Mouse (Mus musculus): ENCODE data around the gene Armc2.

GRCm38 (mm10) chr10:41896865-41897264, 121.4 kb downstream of the Armc2 start:
- TF ChIP-seq CTCF (IDR thresholded peaks at IDR 0.05; ENCODE audit: borderline replicate concordance, extremely low read depth, insufficient read depth, insufficient read length) (no peak), POLR2A (IDR thresholded peaks at IDR 0.05; ENCODE audit: borderline replicate concordance, extremely low read depth, insufficient read depth, insufficient read length, poor library complexity, severe bottlenecking) (no peak)
